Comparison of ENCODE assay signal across 21 mouse cellular contexts in the genomic region with DNA sequence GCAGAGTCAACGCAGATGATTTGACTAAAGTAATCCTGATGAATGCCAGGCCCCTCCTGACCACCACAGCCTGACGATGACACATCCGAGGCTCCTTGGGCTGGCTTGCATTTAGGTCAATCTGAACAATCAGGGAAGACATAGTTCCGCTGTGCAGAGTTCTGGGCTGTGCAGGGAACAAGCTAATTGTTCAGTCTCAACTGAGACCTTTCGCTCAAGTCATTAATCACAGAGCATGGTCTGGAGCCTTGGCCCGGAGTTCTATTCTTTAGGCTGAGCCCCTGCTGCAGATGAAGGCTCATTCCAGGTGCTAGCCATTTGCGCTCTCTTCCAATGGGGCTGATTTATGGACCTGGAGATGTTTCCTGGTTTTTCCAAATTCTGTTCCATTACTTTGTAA.
DNase-seq lines count a peak whose midpoint lies in the region; ATAC-seq and TF ChIP-seq lines count a peak whose summit lies in the region.
"Had no signal": no experiment of that assay in that cellular context is flagged by ENCODE, and none has a peak within 500 bp of the region (broad histone marks: within the 10 kb centered on the region; RNA-seq: fewer than 3 reads in every experiment).

No protein-coding gene starts in this region.

- H3K27ac ChIP-seq in kidney, embryonic 15.5 days, result no peak overlapping the region
- H3K27ac ChIP-seq in embryonic facial prominence, embryonic 10.5 days (replicated peaks), result no peak overlapping the region
- peak overlapping the region; percentile 14; the same call in 1 of the 2 replicates for H3K27ac ChIP-seq in limb, embryonic 12.5 days
- H3K27ac ChIP-seq in stomach, postnatal 0 days (replicated peaks), result no peak overlapping the region
- H3K27ac ChIP-seq in heart, embryonic 10.5 days, result no peak overlapping the region
- H3K27ac ChIP-seq: hindbrain, postnatal 0 days; limb, embryonic 15.5 days; midbrain, embryonic 13.5 days had no signal

- H3K9me3 ChIP-seq in kidney, embryonic 15.5 days (replicated peaks), result no peaks in the 10 kb centered on the region
- no peaks in the 10 kb centered on the region for H3K9me3 ChIP-seq in embryonic facial prominence, embryonic 10.5 days
- no peaks in the 10 kb centered on the region for H3K9me3 ChIP-seq in limb, embryonic 12.5 days
- H3K9me3 ChIP-seq in stomach, postnatal 0 days (ENCODE audit: control insufficient read depth, low read length), result no peaks in the 10 kb centered on the region
- H3K9me3 ChIP-seq in heart, embryonic 10.5 days, result no peaks in the 10 kb centered on the region
- H3K9me3 ChIP-seq: limb, embryonic 15.5 days; midbrain, embryonic 13.5 days had no signal

- no peaks in the 10 kb centered on the region for H3K36me3 ChIP-seq in kidney, embryonic 15.5 days
- no peaks in the 10 kb centered on the region for H3K36me3 ChIP-seq in embryonic facial prominence, embryonic 10.5 days (replicated peaks)
- H3K36me3 ChIP-seq in limb, embryonic 12.5 days, result no peaks in the 10 kb centered on the region
- no peaks in the 10 kb centered on the region for H3K36me3 ChIP-seq in stomach, postnatal 0 days (ENCODE audit: control insufficient read depth, insufficient read depth, low read length)
- no peaks in the 10 kb centered on the region for H3K36me3 ChIP-seq in heart, embryonic 10.5 days
- H3K36me3 ChIP-seq: limb, embryonic 15.5 days; midbrain, embryonic 13.5 days had no signal

- H3K4me1 ChIP-seq in kidney, embryonic 15.5 days, result no peaks in the 10 kb centered on the region
- peaks cover 18% of the 10 kb centered on the region; the same call in 1 of the 2 replicates for H3K4me1 ChIP-seq in embryonic facial prominence, embryonic 10.5 days
- H3K4me1 ChIP-seq in limb, embryonic 12.5 days (replicated peaks), result peaks cover 15% of the 10 kb centered on the region; the same call in 1 of the 2 replicates
- no peaks in the 10 kb centered on the region for H3K4me1 ChIP-seq in stomach, postnatal 0 days (replicated peaks; ENCODE audit: control insufficient read depth, insufficient read depth)
- H3K4me1 ChIP-seq in heart, embryonic 10.5 days, result no peaks in the 10 kb centered on the region
- H3K4me1 ChIP-seq: limb, embryonic 15.5 days had no signal

- DNase-seq in kidney, adult 11 months, result no peak
- peak; percentile 17 for DNase-seq in embryonic facial prominence, embryonic 10.5 days (ENCODE audit: low spot score)
- no peak for DNase-seq in stomach, postnatal 0 days (ENCODE audit: low spot score)
- no peak for DNase-seq in heart, embryonic 10.5 days (ENCODE audit: low spot score)
- no peak for DNase-seq in left cerebral cortex, postnatal 4 days
- DNase-seq: cerebellum, adult 11-12 months; cerebellum, postnatal 36 days; gastrocnemius, postnatal 25 days; kidney, postnatal 25 days; layer of hippocampus, adult 9-11 months; lung, adult 2 months; lung, postnatal 4 days; right cerebral cortex, postnatal 4 days; thymus, postnatal 36 days had no signal

- no peak overlapping the region for H3K9ac ChIP-seq in kidney, embryonic 15.5 days
- no peak overlapping the region for H3K9ac ChIP-seq in limb, embryonic 12.5 days (replicated peaks)
- no peak overlapping the region for H3K9ac ChIP-seq in stomach, postnatal 0 days (ENCODE audit: low read length)
- H3K9ac ChIP-seq: limb, embryonic 15.5 days; midbrain, embryonic 13.5 days had no signal

- WGBS in kidney, embryonic 15.5 days, result 48% methylated on average over 7 of the region's 7 CpGs
- WGBS in embryonic facial prominence, embryonic 10.5 days, result 76% methylated on average over 7 of the region's 7 CpGs
- WGBS in limb, embryonic 12.5 days, result 20% methylated on average over 7 of the region's 7 CpGs
- 49% methylated on average over 7 of the region's 7 CpGs for WGBS in stomach, postnatal 0 days
- 55% methylated on average over 7 of the region's 7 CpGs for WGBS in heart, embryonic 10.5 days

- ATAC-seq in kidney, embryonic 15.5 days (replicated peaks; ENCODE audit: low FRiP score), result peak; percentile 15; the same call in 1 of the 2 replicates
- ATAC-seq in limb, embryonic 12.5 days (ENCODE audit: insufficient number of reproducible peaks, insufficient read depth, low FRiP score, low TSS enrichment, low read depth), result peak; percentile 66; the same call in 1 of the 2 replicates
- 0 out of 2 replicates have a peak, but pooled peaks have one; percentile 18 for ATAC-seq in stomach, postnatal 0 days (ENCODE audit: low FRiP score, low TSS enrichment)
- no peak for ATAC-seq in erythroid progenitor cell, adult 5-6 weeks (replicated peaks; ENCODE audit: low FRiP score, poor library complexity, severe bottlenecking)
- ATAC-seq: hindbrain, postnatal 0 days; midbrain, embryonic 13.5 days had no signal

- intact Hi-C loops in left cerebral cortex, postnatal 4 days (cut with DNase I), result no loop called here

- H3K4me3 ChIP-seq in kidney, embryonic 15.5 days (replicated peaks), result no peak overlapping the region
- no peak overlapping the region for H3K4me3 ChIP-seq in embryonic facial prominence, embryonic 10.5 days
- H3K4me3 ChIP-seq in limb, embryonic 12.5 days (replicated peaks), result no peak overlapping the region
- no peak overlapping the region for H3K4me3 ChIP-seq in stomach, postnatal 0 days (ENCODE audit: low read depth, low read length)
- H3K4me3 ChIP-seq in heart, embryonic 10.5 days, result no peak overlapping the region
- H3K4me3 ChIP-seq: limb, embryonic 15.5 days; midbrain, embryonic 13.5 days had no signal

- no peak for TF ChIP-seq CTCF in stomach, postnatal 0 days (IDR thresholded peaks at IDR 0.05; ENCODE audit: low read depth)

- no peak for TF ChIP-seq EP300 in stomach, postnatal 0 days (optimal IDR thresholded peaks at IDR 0.05)

- H3K4me2 ChIP-seq in kidney, embryonic 15.5 days, result no peak overlapping the region
- H3K4me2 ChIP-seq in limb, embryonic 12.5 days, result no peak overlapping the region
- H3K4me2 ChIP-seq in stomach, postnatal 0 days (replicated peaks; ENCODE audit: low read depth), result no peak overlapping the region
- H3K4me2 ChIP-seq: heart, embryonic 11.5 days; limb, embryonic 15.5 days; midbrain, embryonic 13.5 days had no signal

- no peaks in the 10 kb centered on the region for H3K27me3 ChIP-seq in kidney, embryonic 15.5 days
- H3K27me3 ChIP-seq in embryonic facial prominence, embryonic 10.5 days (replicated peaks; ENCODE audit: low read depth, poor library complexity, severe bottlenecking), result no peaks in the 10 kb centered on the region
- peaks cover 6% of the 10 kb centered on the region for H3K27me3 ChIP-seq in limb, embryonic 12.5 days
- no peaks in the 10 kb centered on the region for H3K27me3 ChIP-seq in stomach, postnatal 0 days (ENCODE audit: control insufficient read depth, insufficient read depth, low read length)
- H3K27me3 ChIP-seq in heart, embryonic 10.5 days (ENCODE audit: insufficient read depth, poor library complexity, severe bottlenecking), result no peaks in the 10 kb centered on the region
